Mouse (Mus musculus) cerebellum, adult 2 months (tissue): Measurements from ENCODE around the gene Plekhm3.

ENCODE experiments used
- CTCF ChIP-seq: fragments of 200-500 bp; IDR thresholded peaks from 2 replicates; pipeline ENCODE4 v1.5.1; 2011; ENCODE audit warnings: low read depth, mild to moderate bottlenecking, control low read depth, low read length, moderate library complexity, borderline replicate concordance; ENCODE audit not compliant: insufficient read depth
- POLR2A ChIP-seq: fragments of 200-500 bp; IDR thresholded peaks from 2 replicates; pipeline ENCODE4 v1.6.1; 2011; ENCODE audit warnings: low read length, control low read depth, borderline replicate concordance; ENCODE audit not compliant: insufficient read depth

DNA sequence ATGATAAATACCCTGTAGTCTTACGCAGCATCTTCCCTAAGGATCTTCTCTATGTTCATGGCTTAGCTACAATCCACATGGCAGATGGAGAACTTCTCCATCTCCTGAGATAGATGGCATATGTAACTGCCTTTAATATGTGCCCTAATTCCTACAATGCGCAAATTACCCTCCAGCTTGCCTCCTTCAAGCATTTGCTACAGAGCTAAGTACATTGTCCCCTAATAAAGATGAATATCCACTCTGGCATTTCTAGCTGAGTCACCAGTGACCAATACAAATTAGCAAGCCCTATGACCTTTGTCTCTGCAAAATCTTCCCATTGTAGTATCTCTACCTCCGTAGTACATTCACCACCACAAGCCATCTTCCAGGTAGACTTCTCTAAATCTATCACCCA, 6.4 kb downstream of the Plekhm3 start:
- TF ChIP-seq POLR2A, result no peak
- no peak for TF ChIP-seq CTCF
